Mouse (Mus musculus): Measurements from ENCODE around the gene Vstm5.
A peak's percentile ranks its signal among the peaks of the same experiment; 100 is the strongest.
"Not testable (repeated sequence)": the region's sequence is repeated elsewhere in the genome, so short reads cannot be mapped to it uniquely, and the experiment has no call there.

DNA sequence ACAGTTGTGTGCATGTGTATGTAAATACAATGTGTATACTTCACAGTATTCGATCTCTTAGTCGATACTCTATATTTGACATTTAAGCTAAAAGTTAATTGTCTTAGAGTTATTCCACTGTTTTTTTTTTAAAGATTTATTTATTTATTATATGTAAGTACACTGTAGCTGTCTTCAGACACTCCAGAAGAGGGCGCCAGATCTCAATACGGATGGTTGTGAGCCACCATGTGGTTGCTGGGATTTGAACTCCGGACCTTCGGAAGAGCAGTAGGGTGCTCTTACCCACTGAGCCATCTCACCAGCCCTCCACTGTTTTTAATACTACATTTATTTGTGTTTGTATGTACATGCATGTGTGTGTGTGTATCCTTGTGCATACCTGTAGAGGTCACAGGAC is 63.2 kb downstream of the Vstm5 start:
- peak; percentile 53 for TF ChIP-seq CTCF (IDR thresholded peaks at IDR 0.05; ENCODE audit: low read depth)
- not testable (repeated sequence) for TF ChIP-seq EP300 (optimal IDR thresholded peaks at IDR 0.05)

Measured in stomach, postnatal 0 days (tissue).